Mouse (Mus musculus): ENCODE results near the gene Prune1. TPM values are rescaled to one million over a fixed set of nuclear protein-coding genes. Genes with fewer than 3 reads are reported as not detected.

Prune1 gene
- total and polyA plus RNA-seq, 3 experiments: 28.5 to 51.8 TPM; not detected in 1

DNA sequence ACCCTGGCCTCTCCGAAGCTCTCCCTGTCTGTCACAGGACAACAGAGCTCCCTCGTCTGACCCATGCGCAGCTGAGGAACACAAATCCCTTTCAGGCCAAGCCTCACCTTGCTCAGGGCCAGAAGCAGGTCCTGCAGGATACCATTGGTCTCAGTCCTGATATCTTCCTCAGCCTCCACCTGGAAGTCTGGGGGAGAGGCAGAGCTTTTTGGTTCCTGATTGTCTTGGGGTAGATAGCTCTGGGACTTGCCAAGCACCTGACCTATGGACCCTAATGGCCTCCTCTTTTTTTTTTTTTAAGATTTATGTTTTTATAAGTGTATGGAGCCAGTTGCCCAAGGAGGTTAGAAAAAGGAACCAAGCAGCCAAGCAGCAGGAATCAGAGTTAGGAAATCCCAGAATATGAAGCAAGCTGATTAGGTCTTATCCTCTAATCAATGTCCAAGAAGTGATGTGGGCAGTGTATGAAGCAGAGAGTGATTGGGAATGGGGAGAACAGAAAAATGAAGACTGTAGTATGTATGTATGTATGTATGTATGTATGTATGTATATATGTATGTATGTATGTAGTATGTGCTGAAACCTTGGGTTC is 19.4 kb upstream of the Prune1 start:
- Histone ChIP-seq H3K9me3 (replicated peaks; ENCODE audit: insufficient read depth, low read length) (no peaks in the 10 kb centered on the region), H3K4me1 (ENCODE audit: control insufficient read depth in 1 of 2, insufficient read depth in 2 of 2, low read length in 2 of 2) (peaks cover 6 to 17% of the 10 kb centered on the region in 2 experiments; a peak in 3 of 4 replicates), H3K79me2 (ENCODE audit: control insufficient read depth, insufficient read depth, low read length, poor library complexity) (no peaks in the 10 kb centered on the region), H3K36me3 (ENCODE audit: control insufficient read depth in 1 of 2, insufficient read depth in 2 of 2, low read length in 2 of 2) (peaks cover 8 to 13% of the 10 kb centered on the region in 2 experiments), H3K9ac (ENCODE audit: control insufficient read depth, low read depth, low read length, poor library complexity, severe bottlenecking) (no peak overlapping the region), H3K27ac (ENCODE audit: control insufficient read depth, low read depth, low read length) (no peak overlapping the region), H3K27me3 (ENCODE audit: control insufficient read depth in 1 of 2, insufficient read depth in 2 of 2, low read length in 2 of 2) (no peaks in the 10 kb centered on the region), H3K4me3 (ENCODE audit: control insufficient read depth in 1 of 2, insufficient read depth in 1 of 2, low read depth in 2 of 2, low read length in 2 of 2) (no peak overlapping the region)
- TF ChIP-seq MAX (IDR thresholded peaks at IDR 0.05; ENCODE audit: low read length) (no peak), GATA1 (IDR thresholded peaks at IDR 0.05; ENCODE audit: low read depth, low read length) (0 out of 2 replicates have a peak, but pooled peaks have one; percentile 11), RCOR1 (IDR thresholded peaks at IDR 0.05; ENCODE audit: low read depth, low read length) (peak; percentile 70)
- no peak for DNase-seq (ENCODE audit: low read depth, low spot score)

DNA sequence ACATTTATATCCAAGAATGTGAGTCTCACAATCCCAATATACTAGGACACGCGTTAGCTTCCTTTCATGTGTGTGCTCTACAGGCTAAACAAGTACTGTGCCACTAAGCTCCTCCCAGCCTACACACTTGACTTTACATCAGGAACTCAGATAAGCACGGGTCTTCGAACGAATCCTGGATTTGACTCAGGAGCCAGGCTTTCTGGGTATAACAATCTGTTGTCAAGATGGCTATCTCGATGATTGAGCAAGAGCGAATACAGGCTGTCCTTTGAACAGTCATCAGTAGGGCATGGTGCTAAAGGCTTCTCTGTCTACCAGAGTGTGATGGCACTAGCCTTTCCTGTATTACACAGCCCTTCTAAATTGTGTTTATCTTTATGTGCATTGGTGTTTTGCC is 16.1 kb upstream of the Prune1 start:
- H3K9ac ChIP-seq (ENCODE audit: control insufficient read depth, low read depth, low read length, poor library complexity, severe bottlenecking): no peak overlapping the region
- H3K36me3 ChIP-seq (ENCODE audit: control insufficient read depth in 1 of 2, insufficient read depth in 2 of 2, low read length in 2 of 2): peaks cover 13 to 19% of the 10 kb centered on the region in 2 experiments
- H3K4me3 ChIP-seq (ENCODE audit: control insufficient read depth in 1 of 2, insufficient read depth in 1 of 2, low read depth in 2 of 2, low read length in 2 of 2): no peak overlapping the region
- peak; percentile 64 for DNase-seq (ENCODE audit: low read depth, low spot score)
- TF ChIP-seq RCOR1 (IDR thresholded peaks at IDR 0.05; ENCODE audit: low read depth, low read length) (peak; percentile 51; the same call in 1 of the 2 replicates), JUND (IDR thresholded peaks at IDR 0.05; ENCODE audit: low read depth, low read length) (no peak), GATA1 (IDR thresholded peaks at IDR 0.05; ENCODE audit: low read depth, low read length) (peak; percentile 48; the same call in 1 of the 2 replicates), POLR2A (IDR thresholded peaks at IDR 0.05; ENCODE audit: control insufficient read depth in 1 of 2, insufficient read depth in 1 of 2, low read depth in 1 of 2, low read length in 2 of 2, poor library complexity in 1 of 2) (no peak), SIN3A (IDR thresholded peaks at IDR 0.05; ENCODE audit: low read length) (0 out of 2 replicates have a peak, but pooled peaks have one; percentile 42), EP300 (IDR thresholded peaks at IDR 0.05; ENCODE audit: low read depth in 1 of 2, low read length in 2 of 2) (0 out of 4 replicates have a peak, but pooled peaks of 1 of the 2 experiments have one; percentile 7), CHD1 (IDR thresholded peaks at IDR 0.05; ENCODE audit: low read depth, low read length) (no peak)
- H3K79me2 ChIP-seq (ENCODE audit: control insufficient read depth, insufficient read depth, low read length, poor library complexity): no peaks in the 10 kb centered on the region
- no peaks in the 10 kb centered on the region for H3K9me3 ChIP-seq (replicated peaks; ENCODE audit: insufficient read depth, low read length)
- peaks cover 6 to 17% of the 10 kb centered on the region in 2 experiments; a peak in 3 of 4 replicates for H3K4me1 ChIP-seq (ENCODE audit: control insufficient read depth in 1 of 2, insufficient read depth in 2 of 2, low read length in 2 of 2)
- no peaks in the 10 kb centered on the region for H3K27me3 ChIP-seq (ENCODE audit: control insufficient read depth in 1 of 2, insufficient read depth in 2 of 2, low read length in 2 of 2)
- H3K27ac ChIP-seq (ENCODE audit: control insufficient read depth, low read depth, low read length): no peak overlapping the region

DNA sequence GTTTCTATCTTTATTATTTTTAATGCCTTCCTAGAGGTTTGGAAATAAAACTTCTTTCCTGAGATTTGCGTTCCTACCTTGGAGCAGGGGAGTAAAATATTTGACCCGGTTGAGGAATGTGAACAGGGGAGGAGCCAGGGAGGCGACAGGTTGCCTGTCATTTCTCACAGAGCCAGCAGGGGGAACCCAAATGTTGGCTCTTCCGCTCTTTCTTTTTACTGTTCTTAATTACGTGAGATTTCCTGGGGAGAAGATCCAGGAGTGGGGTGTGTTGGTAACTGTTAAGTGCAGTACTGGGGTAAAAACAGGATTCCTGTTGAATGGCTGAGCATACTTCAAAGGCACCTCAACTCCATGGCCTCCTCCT is 14.2 kb upstream of the Prune1 start:
- no peak overlapping the region for H3K27ac ChIP-seq (ENCODE audit: control insufficient read depth, low read depth, low read length)
- no peaks in the 10 kb centered on the region for H3K9me3 ChIP-seq (replicated peaks; ENCODE audit: insufficient read depth, low read length)
- H3K36me3 ChIP-seq (ENCODE audit: control insufficient read depth in 1 of 2, insufficient read depth in 2 of 2, low read length in 2 of 2): peaks cover 13 to 25% of the 10 kb centered on the region in 2 experiments
- no peak overlapping the region for H3K4me3 ChIP-seq (ENCODE audit: control insufficient read depth in 1 of 2, insufficient read depth in 1 of 2, low read depth in 2 of 2, low read length in 2 of 2)
- H3K9ac ChIP-seq (ENCODE audit: control insufficient read depth, low read depth, low read length, poor library complexity, severe bottlenecking): no peak overlapping the region
- no peaks in the 10 kb centered on the region for H3K79me2 ChIP-seq (ENCODE audit: control insufficient read depth, insufficient read depth, low read length, poor library complexity)
- no peaks in the 10 kb centered on the region for H3K27me3 ChIP-seq (ENCODE audit: control insufficient read depth in 1 of 2, insufficient read depth in 2 of 2, low read length in 2 of 2)
- peaks cover 6 to 17% of the 10 kb centered on the region in 2 experiments; a peak in 3 of 4 replicates for H3K4me1 ChIP-seq (ENCODE audit: control insufficient read depth in 1 of 2, insufficient read depth in 2 of 2, low read length in 2 of 2)
- DNase-seq (ENCODE audit: low read depth, low spot score): peak; percentile 78
- TF ChIP-seq EP300 (IDR thresholded peaks at IDR 0.05; ENCODE audit: low read depth in 1 of 2, low read length in 2 of 2): no peak
- TF ChIP-seq HCFC1 (IDR thresholded peaks at IDR 0.05; ENCODE audit: low read depth, low read length): 0 out of 2 replicates have a peak, but pooled peaks have one; percentile 24
- peak; percentile 82 for TF ChIP-seq SMC3 (IDR thresholded peaks at IDR 0.05; ENCODE audit: low read depth, low read length)
- TF ChIP-seq SIN3A (IDR thresholded peaks at IDR 0.05; ENCODE audit: low read length): no peak
- TF ChIP-seq USF1 (IDR thresholded peaks at IDR 0.05; ENCODE audit: low read depth, low read length): no peak
- TF ChIP-seq JUND (IDR thresholded peaks at IDR 0.05; ENCODE audit: low read depth, low read length): no peak
- no peak for TF ChIP-seq MEF2A (IDR thresholded peaks at IDR 0.05; ENCODE audit: extremely low read depth, insufficient replicate concordance, low read depth, low read length, poor library complexity, severe bottlenecking)
- no peak for TF ChIP-seq POLR2AphosphoS2 (IDR thresholded peaks at IDR 0.05; ENCODE audit: low read length)
- no peak for TF ChIP-seq KAT2A (conservative IDR thresholded peaks at IDR 0.05; ENCODE audit: low read depth, low read length)
- no peak for TF ChIP-seq ZNF384 (IDR thresholded peaks at IDR 0.05; ENCODE audit: low read depth, low read length)
- TF ChIP-seq GATA1 (IDR thresholded peaks at IDR 0.05; ENCODE audit: low read depth, low read length): no peak
- TF ChIP-seq ZC3H11A (IDR thresholded peaks at IDR 0.05; ENCODE audit: low read depth, low read length): peak; percentile 58
- TF ChIP-seq RCOR1 (IDR thresholded peaks at IDR 0.05; ENCODE audit: low read depth, low read length): no peak
- TF ChIP-seq TAL1 (IDR thresholded peaks at IDR 0.05; ENCODE audit: low read length): no peak
- peak; percentile 81 for TF ChIP-seq RAD21 (IDR thresholded peaks at IDR 0.05; ENCODE audit: low read depth, low read length)
- no peak for TF ChIP-seq POLR2AphosphoS5 (IDR thresholded peaks at IDR 0.05; ENCODE audit: borderline replicate concordance, low read depth, low read length)
- TF ChIP-seq MYB (IDR thresholded peaks at IDR 0.05; ENCODE audit: low read depth, low read length): no peak
- peak in 2 of 3 experiments; percentile 93 to 95; a peak in 4 of 6 replicates for TF ChIP-seq CTCF (IDR thresholded peaks at IDR 0.05 in 2 of 3, conservative IDR thresholded peaks at IDR 0.05 in 1 of 3; ENCODE audit: control insufficient read depth in 1 of 3, insufficient read depth in 1 of 3, low read depth in 2 of 3, low read length in 3 of 3, poor library complexity in 1 of 3, severe bottlenecking in 1 of 3)
